Mouse (Mus musculus) liver, embryonic 12.5 days (tissue): ENCODE results near the gene Knop1. TPM values are rescaled to one million over a fixed set of nuclear protein-coding genes. Genes with fewer than 3 reads are reported as not detected.
A peak's percentile ranks its signal among the peaks of the same experiment; 100 is the strongest.

Source experiments
- ATAC-seq: fragments of 200-750 bp; cut with Nextera tagmentation; 2 replicates; pipeline ENCODE4 v1.8.0; 2017; ENCODE audit warnings: moderate number of reproducible peaks, mild to moderate bottlenecking, moderate library complexity
- H3K27ac ChIP-seq: fragments of 300-500 bp; sonication (generic); 2 replicates; pipeline ENCODE4 v1.5.1; 2016; ENCODE audit warnings: mild to moderate bottlenecking
- H3K27me3 ChIP-seq: fragments of 300-500 bp; sonication (generic); replicated peaks from 2 replicates; pipeline ENCODE4 v1.6.1; 2016; ENCODE audit warnings: mild to moderate bottlenecking, moderate library complexity
- H3K36me3 ChIP-seq: fragments of 300-500 bp; sonication (generic); 2 replicates; pipeline ENCODE4 v1.6.1; 2016; ENCODE audit warnings: mild to moderate bottlenecking, moderate library complexity
- H3K4me1 ChIP-seq: fragments of 300-500 bp; sonication (generic); 2 replicates; pipeline ENCODE4 v1.6.1; 2016
- H3K4me2 ChIP-seq: fragments of 300-500 bp; sonication (generic); 2 replicates; pipeline ENCODE4 v1.6.1; 2016; ENCODE audit warnings: mild to moderate bottlenecking, moderate library complexity
- H3K4me3 ChIP-seq: fragments of 300-500 bp; sonication (generic); 2 replicates; pipeline ENCODE4 v1.5.1; 2016; ENCODE audit warnings: mild to moderate bottlenecking, moderate library complexity
- H3K9ac ChIP-seq: fragments of 300-500 bp; sonication (generic); 2 replicates; pipeline ENCODE4 v1.6.1; 2016; ENCODE audit warnings: mild to moderate bottlenecking, moderate library complexity
- H3K9me3 ChIP-seq: fragments of 300-500 bp; sonication (generic); replicated peaks from 2 replicates; pipeline ENCODE4 v1.6.1; 2016; ENCODE audit warnings: mild to moderate bottlenecking, moderate library complexity
- WGBS: fragments of 180-500 bp; shearing (Covaris S2); methylation state at CpG from one replicate; pipeline ENCODE4 v1.1.7; 2016; ENCODE audit not compliant: insufficient replicate concordance; 5-methylcytosine and 5-hydroxymethylcytosine counted together
- polyA plus RNA-seq: library from polyadenylated mRNA; unstranded; fragments of >200 nt; fragmentation: Nextera tagmentation; extraction: Ambion mirVana; gene quantifications from 2 replicates; pipeline ENCODE4 v1.2.1, GENCODE M21; 2016

Knop1 gene
- polyA plus RNA-seq, 1 experiment from 2014 or later, result 60.2 TPM

- Histone ChIP-seq H3K9ac (no peak overlapping the region), H3K27me3 (0 out of 2 replicates have a peak, but pooled peaks cover 5% of the 10 kb centered on the region), H3K9me3 (no peaks in the 10 kb centered on the region), H3K4me2 (no peak overlapping the region), H3K4me3 (no peak overlapping the region), H3K36me3 (no peaks in the 10 kb centered on the region), H3K4me1 (no peaks in the 10 kb centered on the region), H3K27ac (no peak overlapping the region)
- WGBS, result 68% methylated on average over 3 of the region's 3 CpGs
- no peak for ATAC-seq
Measured at GRCm38 (mm10) chr7:118879466-118880029, 23.5 kb upstream of the Knop1 start.

- no peak for ATAC-seq
- no peak overlapping the region for H3K9ac ChIP-seq
- no peaks in the 10 kb centered on the region for H3K4me1 ChIP-seq
- no peak overlapping the region for H3K4me2 ChIP-seq
- no peaks in the 10 kb centered on the region for H3K9me3 ChIP-seq
- WGBS, result 55% methylated on average over 2 of the region's 2 CpGs
- H3K27ac ChIP-seq, result no peak overlapping the region
- H3K36me3 ChIP-seq, result no peaks in the 10 kb centered on the region
- no peak overlapping the region for H3K4me3 ChIP-seq
- H3K27me3 ChIP-seq, result no peaks in the 10 kb centered on the region
Measured at GRCm38 (mm10) chr7:118865362-118865761, 9.3 kb upstream of the Knop1 start.

- no peaks in the 10 kb centered on the region for H3K27me3 ChIP-seq
- H3K36me3 ChIP-seq, result no peaks in the 10 kb centered on the region; the same call in 1 of the 2 replicates
- no peak overlapping the region for H3K4me2 ChIP-seq
- peaks cover 22% of the 10 kb centered on the region for H3K4me1 ChIP-seq
- H3K27ac ChIP-seq, result no peak overlapping the region
- ATAC-seq, result no peak
- H3K9me3 ChIP-seq, result no peaks in the 10 kb centered on the region
- no peak overlapping the region for H3K9ac ChIP-seq
- no peak overlapping the region for H3K4me3 ChIP-seq
- WGBS, result 65% methylated on average over 1 of the region's 1 CpGs
Measured at GRCm38 (mm10) chr7:118858640-118859039, 2.6 kb upstream of the Knop1 start.

GRCm38 (mm10) chr7:118855171-118855876 lies 730 bp downstream of the Knop1 start, which contains the start of gene Iqck:
Iqck (plus strand) TSS chr7:118855752.
- H3K9ac ChIP-seq, result peak within 1 kb of the TSS; percentile 76

GRCm38 (mm10) chr7:118854606-118855005 lies 1.4 kb downstream of the Knop1 start:
- H3K9me3 ChIP-seq, result no peaks in the 10 kb centered on the region
- peak overlapping the region; percentile 90 for H3K4me2 ChIP-seq
- peaks cover 38% of the 10 kb centered on the region for H3K36me3 ChIP-seq
- peak overlapping the region; percentile 87 for H3K4me3 ChIP-seq
- ATAC-seq, result no peak
- no peaks in the 10 kb centered on the region for H3K27me3 ChIP-seq
- WGBS, result 6% methylated on average over 3 of the region's 3 CpGs
- no peak overlapping the region for H3K27ac ChIP-seq
- H3K9ac ChIP-seq, result peak overlapping the region; percentile 76
- H3K4me1 ChIP-seq, result peaks cover 47% of the 10 kb centered on the region

More at GRCm38 (mm10) chr7:118855171-118855876, 730 bp downstream of the Knop1 start, which contains the start of gene Iqck:
- Histone ChIP-seq H3K4me1 (peaks cover 40% of the 10 kb centered on the region), H3K27me3 (no peaks in the 10 kb centered on the region), H3K4me2 (peak within 1 kb of the TSS; percentile 90), H3K36me3 (peaks cover 31% of the 10 kb centered on the region), H3K27ac (peak within 1 kb of the TSS; percentile 46; the same call in 1 of the 2 replicates), H3K9me3 (no peaks in the 10 kb centered on the region), H3K4me3 (peak within 1 kb of the TSS; percentile 87)
- WGBS, result under 1% methylated on average over 57 of the region's 57 CpGs
- ATAC-seq, result peak; percentile 92

- H3K4me3 ChIP-seq, result no peak overlapping the region
- peaks cover 58% of the 10 kb centered on the region for H3K36me3 ChIP-seq
- 81% methylated on average over 4 of the region's 4 CpGs for WGBS
- H3K4me2 ChIP-seq, result no peak overlapping the region
- peaks cover 50% of the 10 kb centered on the region for H3K4me1 ChIP-seq
- no peak overlapping the region for H3K9ac ChIP-seq
- H3K27me3 ChIP-seq, result no peaks in the 10 kb centered on the region
- ATAC-seq, result no peak
- no peak overlapping the region for H3K27ac ChIP-seq
- no peaks in the 10 kb centered on the region for H3K9me3 ChIP-seq
Measured at GRCm38 (mm10) chr7:118852611-118853010, 3.4 kb downstream of the Knop1 start.

- no peak overlapping the region for H3K4me2 ChIP-seq
- H3K4me1 ChIP-seq, result peaks cover 47% of the 10 kb centered on the region
- no peaks in the 10 kb centered on the region for H3K27me3 ChIP-seq
- H3K4me3 ChIP-seq, result no peak overlapping the region
- no peak overlapping the region for H3K27ac ChIP-seq
- no peaks in the 10 kb centered on the region for H3K9me3 ChIP-seq
- peaks cover 69% of the 10 kb centered on the region for H3K36me3 ChIP-seq
- H3K9ac ChIP-seq, result no peak overlapping the region
- WGBS, result 83% methylated on average over 7 of the region's 7 CpGs
- no peak for ATAC-seq
Measured at GRCm38 (mm10) chr7:118851571-118851970, 4.5 kb downstream of the Knop1 start.

- no peaks in the 10 kb centered on the region for H3K9me3 ChIP-seq
- peaks cover 40% of the 10 kb centered on the region for H3K4me1 ChIP-seq
- H3K9ac ChIP-seq, result peak overlapping the region; percentile 22
- WGBS, result 82% methylated on average over 9 of the region's 9 CpGs
- no peak for ATAC-seq
- peaks cover 77% of the 10 kb centered on the region for H3K36me3 ChIP-seq
- no peak overlapping the region for H3K27ac ChIP-seq
- no peak overlapping the region for H3K4me3 ChIP-seq
- no peak overlapping the region for H3K4me2 ChIP-seq
- no peaks in the 10 kb centered on the region for H3K27me3 ChIP-seq
Measured at GRCm38 (mm10) chr7:118850676-118851290, 5.3 kb downstream of the Knop1 start.

- ATAC-seq, result 0 out of 2 replicates have a peak, but pooled peaks have one; percentile 36
- H3K9me3 ChIP-seq, result no peaks in the 10 kb centered on the region
- H3K27ac ChIP-seq, result 0 out of 2 replicates have a peak overlapping the region, but pooled peaks have one; percentile 24
- peaks cover 87% of the 10 kb centered on the region for H3K36me3 ChIP-seq
- H3K4me1 ChIP-seq, result peaks cover 44% of the 10 kb centered on the region
- H3K4me2 ChIP-seq, result no peak overlapping the region
- H3K27me3 ChIP-seq, result no peaks in the 10 kb centered on the region
- no peak overlapping the region for H3K4me3 ChIP-seq
- WGBS, result 57% methylated on average over 5 of the region's 5 CpGs
- no peak overlapping the region for H3K9ac ChIP-seq
Measured at GRCm38 (mm10) chr7:118849543-118850250, 6.4 kb downstream of the Knop1 start.

- H3K27ac ChIP-seq, result no peak overlapping the region
- peaks cover 36% of the 10 kb centered on the region for H3K4me1 ChIP-seq
- WGBS, result 78% methylated on average over 10 of the region's 10 CpGs
- peaks cover 96% of the 10 kb centered on the region for H3K36me3 ChIP-seq
- H3K4me3 ChIP-seq, result no peak overlapping the region
- H3K9ac ChIP-seq, result no peak overlapping the region
- ATAC-seq, result no peak
- no peaks in the 10 kb centered on the region for H3K27me3 ChIP-seq
- no peak overlapping the region for H3K4me2 ChIP-seq
- no peaks in the 10 kb centered on the region for H3K9me3 ChIP-seq
Measured at GRCm38 (mm10) chr7:118848796-118849195, 7.3 kb downstream of the Knop1 start.

GRCm38 (mm10) chr7:118846329-118846728 lies 9.7 kb downstream of the Knop1 start:
- Histone ChIP-seq H3K4me1 (peaks cover 25% of the 10 kb centered on the region), H3K9me3 (no peaks in the 10 kb centered on the region), H3K27me3 (no peaks in the 10 kb centered on the region), H3K9ac (no peak overlapping the region), H3K4me2 (no peak overlapping the region), H3K27ac (no peak overlapping the region), H3K36me3 (peaks cover 100% of the 10 kb centered on the region), H3K4me3 (no peak overlapping the region)
- ATAC-seq, result no peak
- 75% methylated on average over 4 of the region's 4 CpGs for WGBS
